Mouse (Mus musculus) liver, postnatal 0 days (tissue): Measurements from ENCODE around the gene Ehd1.

ENCODE experiments used
- CTCF ChIP-seq: sonication (generic); IDR thresholded peaks from 2 replicates; pipeline ENCODE4 v1.5.1; 2016; ENCODE audit warnings: antibody characterized with exemption, low read depth
- EP300 ChIP-seq: IDR thresholded peaks from 2 replicates; pipeline ENCODE4 v1.6.1; 2016; ENCODE audit warnings: antibody characterized with exemption, low read depth, mild to moderate bottlenecking

DNA sequence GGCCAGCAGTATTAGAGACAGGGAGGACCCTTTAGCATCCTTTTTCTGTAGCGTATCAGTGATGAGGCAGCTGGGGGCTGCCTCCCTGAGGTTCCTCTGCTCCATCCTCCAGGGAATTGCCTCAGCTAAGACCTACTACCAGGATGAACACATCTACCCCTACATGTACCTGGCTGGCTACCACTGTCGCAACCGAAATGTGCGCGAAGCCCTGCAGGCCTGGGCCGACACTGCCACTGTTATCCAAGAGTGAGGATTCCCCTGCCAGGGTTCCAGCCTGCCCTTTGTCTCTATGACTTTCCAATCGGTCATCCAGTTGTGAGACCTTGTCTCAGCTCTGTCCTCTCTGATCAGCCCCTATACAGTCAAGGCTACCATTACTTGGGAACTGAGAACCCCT lies 61.6 kb downstream of the Ehd1 start:
- TF ChIP-seq CTCF (no peak), EP300 (no peak)
